ENCODE assay signal across 12 mouse cellular contexts in the genomic region with DNA sequence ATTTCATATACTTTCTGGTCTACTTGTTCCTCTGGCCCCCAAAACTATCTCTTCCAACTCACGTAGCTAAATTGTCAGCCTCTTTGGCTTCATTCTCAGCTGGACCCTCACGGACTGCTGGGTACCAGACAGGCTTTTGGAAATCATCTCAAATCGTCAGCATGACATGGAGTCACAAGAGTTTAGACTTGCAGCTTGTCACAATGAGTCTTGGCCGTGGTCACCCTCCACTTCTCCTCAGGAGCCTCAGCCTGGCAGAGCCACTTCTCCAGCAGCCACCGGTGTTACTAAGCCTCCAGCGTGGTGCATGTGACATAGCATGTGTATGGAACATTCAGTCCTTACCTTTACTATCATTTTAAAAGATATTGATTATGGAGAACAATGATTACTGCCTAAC.
"Had no signal": no experiment of that assay in that cellular context is flagged by ENCODE, and none has a peak within 500 bp of the region (broad histone marks: within the 10 kb centered on the region; RNA-seq: fewer than 3 reads in every experiment).

No protein-coding gene starts in this region.

- DNase-seq: gastrocnemius, postnatal 14 days; gastrocnemius, postnatal 36 days; heart, adult 18-20 months; heart, postnatal 14 days; heart, postnatal 36 days; kidney, adult 11 months; kidney, adult 2 months; kidney, adult 9 months; kidney, postnatal 14 days; kidney, postnatal 36 days; layer of hippocampus, adult 9-11 months; layer of hippocampus, postnatal 36 days had no signal
